Mouse (Mus musculus) midbrain, embryonic 14.5 days (tissue): ENCODE data around the gene Eftud2. TPM values are rescaled to one million over a fixed set of nuclear protein-coding genes. Genes with fewer than 3 reads are reported as not detected.
A peak's percentile ranks its signal among the peaks of the same experiment; 100 is the strongest.

Experiments
- ATAC-seq: fragments of 200-750 bp; cut with Nextera tagmentation; 2 replicates; pipeline ENCODE4 v1.8.0; 2017; ENCODE audit warnings: moderate number of reproducible peaks, moderate library complexity; ENCODE audit not compliant: low FRiP score, low TSS enrichment
- DNase-seq: peaks from one replicate; pipeline ENCODE4 v3.0.0-alpha.2; 2015
- H3K27ac ChIP-seq: fragments of 300-500 bp; sonication (generic); replicated peaks from 2 replicates; pipeline ENCODE4 v1.5.1; 2014; ENCODE audit warnings: mild to moderate bottlenecking, low read depth, low read length, moderate library complexity
- H3K27me3 ChIP-seq: fragments of 300-500 bp; sonication (generic); 2 replicates; pipeline ENCODE4 v1.6.1; 2014; ENCODE audit warnings: low read length, control low read depth, mixed read lengths; ENCODE audit not compliant: control insufficient read depth, insufficient read depth
- H3K36me3 ChIP-seq: fragments of 300-500 bp; sonication (generic); 2 replicates; pipeline ENCODE4 v1.6.1; 2014; ENCODE audit warnings: low read length, control low read depth; ENCODE audit not compliant: control insufficient read depth, insufficient read depth
- H3K4me1 ChIP-seq: fragments of 300-500 bp; sonication (generic); 2 replicates; pipeline ENCODE4 v1.6.1; 2014; ENCODE audit warnings: mild to moderate bottlenecking, antibody characterized with exemption, low read length, control low read depth; ENCODE audit not compliant: control insufficient read depth, insufficient read depth
- H3K4me2 ChIP-seq: fragments of 300-500 bp; sonication (generic); 2 replicates; pipeline ENCODE4 v1.6.1; 2014; ENCODE audit warnings: mild to moderate bottlenecking, low read length, moderate library complexity
- H3K4me3 ChIP-seq: fragments of 300-500 bp; sonication (generic); replicated peaks from 2 replicates; pipeline ENCODE4 v1.5.1; 2014; ENCODE audit warnings: low read depth, low read length
- H3K9ac ChIP-seq: fragments of 300-500 bp; sonication (generic); replicated peaks from 2 replicates; pipeline ENCODE4 v1.6.1; 2014; ENCODE audit warnings: mild to moderate bottlenecking, low read length, moderate library complexity
- H3K9me3 ChIP-seq: fragments of 300-500 bp; sonication (generic); 2 replicates; pipeline ENCODE4 v1.6.1; 2016; ENCODE audit warnings: low read length, control low read depth, mixed read lengths; ENCODE audit not compliant: control insufficient read depth
- WGBS: fragments of 180-500 bp; shearing (Covaris S2); extraction: QIAGEN DNeasy Blood & Tissue Kit; methylation state at CpG from one replicate; pipeline ENCODE4 v1.1.7; 2014; 5-methylcytosine and 5-hydroxymethylcytosine counted together
- polyA plus RNA-seq: library from polyadenylated mRNA; unstranded; fragments of >200 nt; fragmentation: Nextera tagmentation; extraction: Ambion mirVana; gene quantifications from 2 replicates; pipeline ENCODE4 v1.2.1, GENCODE M21; 2014

Eftud2 gene
- polyA plus RNA-seq, result 111 and 150 TPM in 2 replicates

DNA sequence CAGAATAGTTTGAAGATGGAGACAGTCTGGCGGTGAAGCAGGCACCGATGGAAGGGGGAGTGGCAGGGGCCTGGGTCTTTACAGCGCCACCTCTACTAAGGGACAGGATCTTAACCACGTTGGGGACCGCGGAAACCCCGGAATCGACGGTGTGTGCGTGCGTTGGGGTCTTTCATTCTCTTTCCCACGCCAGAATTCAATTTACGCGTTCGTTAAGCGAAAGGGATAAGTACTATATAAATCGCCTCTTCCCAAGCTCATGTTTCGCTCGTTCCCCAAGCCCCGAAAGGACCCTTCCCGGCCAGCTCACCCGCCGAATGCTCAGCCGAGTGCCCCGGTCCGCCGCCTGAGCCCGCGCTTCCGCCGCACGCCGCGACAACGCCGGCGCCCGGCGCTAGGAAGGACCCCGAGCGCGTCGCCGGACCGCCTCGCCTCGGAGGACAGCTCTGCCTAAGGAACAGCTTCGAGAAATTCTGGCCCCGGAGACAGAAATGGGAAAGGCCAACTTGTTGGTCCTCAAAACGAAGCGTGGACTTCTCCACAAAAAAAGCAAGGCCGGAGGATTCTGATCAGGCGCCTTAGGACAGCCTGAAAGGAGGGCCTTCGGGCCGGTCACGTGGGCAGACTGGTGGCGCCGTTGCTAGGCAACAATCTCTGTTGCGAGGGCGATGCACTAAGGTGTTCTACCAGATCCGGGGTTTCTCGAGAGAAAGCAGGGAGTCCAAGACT lies at the start of gene Eftud2, which contains the start of gene Ccdc103:
Gene Eftud2 (minus strand): TSS at position 401 of the 729 bp plus-strand sequence.
Gene Ccdc103 (plus strand): TSS at position 620 of the 729 bp plus-strand sequence.
- H3K36me3 ChIP-seq, result peaks cover 21% of the 10 kb centered on the region
- no peaks in the 10 kb centered on the region for H3K9me3 ChIP-seq
- peak within 1 kb of the TSS; percentile 79 for H3K9ac ChIP-seq
- DNase-seq (peak; percentile 97), ATAC-seq (peak; percentile 92)
- H3K4me2 ChIP-seq, result peak within 1 kb of the TSS; percentile 74
- under 1% methylated on average over 62 of the region's 62 CpGs for WGBS
- H3K27me3 ChIP-seq, result no peaks in the 10 kb centered on the region
- H3K4me1 ChIP-seq, result peaks cover 16% of the 10 kb centered on the region
- peak within 1 kb of the TSS; percentile 63 for H3K4me3 ChIP-seq
- H3K27ac ChIP-seq, result peak within 1 kb of the TSS; percentile 90

DNA sequence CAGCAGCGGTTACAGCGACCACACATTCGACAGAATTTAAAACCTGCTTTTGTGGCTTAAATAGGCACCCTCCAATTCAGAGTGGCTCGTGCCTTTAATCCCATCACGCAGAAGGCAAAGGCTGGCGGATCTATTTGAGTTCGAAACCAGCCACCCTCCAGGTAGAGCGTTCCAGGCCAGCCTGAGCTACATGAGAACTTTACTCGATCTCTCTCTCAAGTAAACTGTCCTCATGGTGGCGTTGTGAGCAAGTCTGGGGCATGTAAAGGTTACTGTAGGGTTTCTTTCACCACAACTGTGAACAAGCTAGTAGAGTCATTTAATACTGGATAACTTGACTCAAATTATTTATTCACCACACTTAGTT lies 44.5 kb upstream of the Eftud2 start:
- no peak for DNase-seq
- WGBS, result under 1% methylated on average over 10 of the region's 10 CpGs

DNA sequence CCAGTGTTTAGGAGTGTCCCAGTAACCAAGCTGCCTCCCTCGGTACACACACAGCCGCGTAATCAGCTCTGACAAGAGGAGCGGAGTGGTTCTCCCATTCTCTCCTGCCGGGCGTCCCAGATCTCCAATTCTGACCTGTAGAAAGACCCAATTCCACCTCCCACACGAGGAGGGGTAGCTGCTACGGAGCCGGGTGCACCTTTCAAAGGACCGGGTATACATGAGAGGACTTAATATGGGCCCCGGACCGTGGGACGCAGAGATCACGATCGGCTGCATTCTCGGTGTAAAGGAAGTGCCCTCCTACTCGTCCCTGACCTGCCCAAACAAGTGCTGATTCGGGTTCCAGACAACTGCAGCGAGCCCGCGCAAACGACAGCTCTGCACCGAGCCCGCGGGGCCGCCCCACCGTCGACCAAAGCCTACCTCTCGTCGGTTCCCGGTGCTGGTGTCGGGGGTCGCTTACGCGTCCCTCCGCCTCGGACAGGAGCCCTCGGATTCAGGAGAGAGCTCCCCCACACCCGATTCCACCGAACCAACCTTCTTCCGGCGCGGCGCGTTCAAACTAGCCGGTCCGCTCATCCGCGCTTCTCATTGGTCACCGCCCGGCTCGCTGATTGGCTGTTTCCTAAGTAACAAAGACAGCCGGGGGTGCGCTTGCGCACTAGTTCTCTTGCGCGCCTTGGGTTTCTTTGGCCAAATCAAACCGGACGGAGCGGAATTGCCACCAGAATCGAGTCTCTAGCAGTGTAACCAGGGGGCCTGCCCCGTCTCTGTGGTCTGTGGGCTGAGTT lies 44.0 kb upstream of the Eftud2 start, which contains the start of gene Kif18b:
Gene Kif18b (minus strand): TSS at position 568 of the 794 bp plus-strand sequence.
- peak within 1 kb of the TSS; percentile 83 for H3K27ac ChIP-seq
- H3K9me3 ChIP-seq, result no peaks in the 10 kb centered on the region
- peaks cover 13% of the 10 kb centered on the region; the same call in 1 of the 2 replicates for H3K4me1 ChIP-seq
- H3K9ac ChIP-seq, result peak within 1 kb of the TSS; percentile 40; the same call in 1 of the 2 replicates
- peak within 1 kb of the TSS; percentile 51 for H3K4me3 ChIP-seq
- under 1% methylated on average over 62 of the region's 62 CpGs for WGBS
- H3K36me3 ChIP-seq, result no peaks in the 10 kb centered on the region
- H3K4me2 ChIP-seq, result peak within 1 kb of the TSS; percentile 77
- no peaks in the 10 kb centered on the region for H3K27me3 ChIP-seq
- DNase-seq, result peak; percentile 99
- ATAC-seq, result peak; percentile 78; the same call in 1 of the 2 replicates

More for the DNA sequence above, 44.5 kb upstream of the Eftud2 start:
- no peak for ATAC-seq
- peak overlapping the region; percentile 51 for H3K4me3 ChIP-seq
- H3K36me3 ChIP-seq, result no peaks in the 10 kb centered on the region
- peak overlapping the region; percentile 83 for H3K27ac ChIP-seq
- H3K4me1 ChIP-seq, result peaks cover 13% of the 10 kb centered on the region; the same call in 1 of the 2 replicates
- no peaks in the 10 kb centered on the region for H3K9me3 ChIP-seq
- H3K27me3 ChIP-seq, result no peaks in the 10 kb centered on the region
- H3K9ac ChIP-seq, result peak overlapping the region; percentile 40; the same call in 1 of the 2 replicates
- H3K4me2 ChIP-seq, result peak overlapping the region; percentile 77

DNA sequence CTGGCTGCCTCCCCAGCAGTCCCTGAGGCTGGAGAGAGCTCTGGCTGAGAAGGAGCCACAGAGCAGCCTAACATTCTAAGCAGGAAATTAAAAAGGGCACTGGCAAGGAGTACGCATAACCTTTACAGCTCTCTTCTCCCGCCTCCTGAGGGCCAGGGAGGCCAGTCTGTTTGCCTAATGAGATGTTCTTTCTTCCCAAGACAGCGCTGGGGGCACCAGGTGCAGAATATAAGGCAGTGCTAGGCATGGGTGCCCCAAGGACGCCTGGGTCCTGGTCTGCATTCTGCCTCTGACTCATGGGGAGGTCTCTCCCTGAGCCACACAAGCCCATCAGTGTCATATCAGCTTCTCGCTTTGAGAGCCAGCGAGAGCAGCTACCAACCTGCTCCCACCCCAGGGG lies 40.7 kb upstream of the Eftud2 start:
- H3K36me3 ChIP-seq, result no peaks in the 10 kb centered on the region
- H3K9me3 ChIP-seq, result no peaks in the 10 kb centered on the region
- no peaks in the 10 kb centered on the region for H3K27me3 ChIP-seq
- 60% methylated on average over 6 of the region's 6 CpGs for WGBS
- H3K27ac ChIP-seq, result peak overlapping the region; percentile 41; the same call in 1 of the 2 replicates
- H3K4me2 ChIP-seq, result peak overlapping the region; percentile 25; the same call in 1 of the 2 replicates
- DNase-seq (peak; percentile 4), ATAC-seq (no peak)
- no peak overlapping the region for H3K4me3 ChIP-seq
- H3K9ac ChIP-seq, result no peak overlapping the region; the same call in 1 of the 2 replicates
- peaks cover 13% of the 10 kb centered on the region; the same call in 1 of the 2 replicates for H3K4me1 ChIP-seq

DNA sequence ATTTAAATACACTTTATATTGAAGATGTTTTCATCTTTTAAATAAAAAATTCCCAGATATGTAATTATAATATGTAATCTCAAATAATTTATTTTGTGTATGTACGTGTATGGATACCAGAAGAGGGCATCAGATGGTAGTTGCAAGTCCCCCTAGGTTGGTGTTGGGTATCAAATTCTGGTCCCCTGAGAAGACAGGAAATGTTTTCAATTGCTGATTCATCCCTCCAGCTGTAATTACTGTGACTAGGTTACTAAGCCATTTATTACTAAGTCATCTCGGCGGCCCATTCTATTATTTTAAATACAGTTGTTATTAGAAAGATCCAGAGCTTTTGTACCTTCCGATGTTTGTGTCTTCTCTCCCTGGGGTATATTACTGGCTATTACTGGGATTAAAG lies 37.3 kb upstream of the Eftud2 start:
- Histone ChIP-seq H3K4me3 (no peak overlapping the region), H3K27me3 (no peaks in the 10 kb centered on the region), H3K36me3 (no peaks in the 10 kb centered on the region), H3K27ac (no peak overlapping the region), H3K9ac (no peak overlapping the region), H3K9me3 (no peaks in the 10 kb centered on the region), H3K4me1 (0 out of 2 replicates have a peak, but pooled peaks cover 9% of the 10 kb centered on the region), H3K4me2 (no peak overlapping the region)
- DNase-seq, result no peak
- ATAC-seq, result no peak
- WGBS, result 79% methylated on average over 4 of the region's 4 CpGs

DNA sequence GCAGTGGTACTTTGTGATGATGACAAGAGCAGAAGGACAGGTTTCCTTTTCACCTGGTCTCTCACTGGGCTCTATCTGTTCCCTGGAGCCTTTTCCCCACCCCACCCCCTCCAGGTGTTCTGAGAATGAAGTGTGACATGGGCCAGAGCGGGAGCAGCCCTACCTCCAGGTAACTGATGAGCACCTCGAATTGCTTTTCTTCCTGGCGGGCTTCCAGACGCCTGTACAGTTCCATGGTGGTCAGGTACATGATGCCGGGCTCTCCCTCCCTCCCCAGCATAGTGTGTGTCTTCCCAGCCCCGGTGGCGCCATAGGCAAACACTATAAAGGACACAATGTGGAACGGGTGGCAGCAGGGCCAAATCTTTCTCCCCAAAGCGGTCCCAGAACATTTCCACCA lies 34.6 kb upstream of the Eftud2 start:
- H3K4me2 ChIP-seq, result no peak overlapping the region
- no peak overlapping the region for H3K9ac ChIP-seq
- H3K4me3 ChIP-seq, result no peak overlapping the region
- ATAC-seq (no peak), DNase-seq (no peak)
- H3K4me1 ChIP-seq, result no peaks in the 10 kb centered on the region
- H3K9me3 ChIP-seq, result no peaks in the 10 kb centered on the region
- no peaks in the 10 kb centered on the region for H3K27me3 ChIP-seq
- H3K36me3 ChIP-seq, result no peaks in the 10 kb centered on the region
- WGBS, result 92% methylated on average over 9 of the region's 9 CpGs
- H3K27ac ChIP-seq, result no peak overlapping the region

DNA sequence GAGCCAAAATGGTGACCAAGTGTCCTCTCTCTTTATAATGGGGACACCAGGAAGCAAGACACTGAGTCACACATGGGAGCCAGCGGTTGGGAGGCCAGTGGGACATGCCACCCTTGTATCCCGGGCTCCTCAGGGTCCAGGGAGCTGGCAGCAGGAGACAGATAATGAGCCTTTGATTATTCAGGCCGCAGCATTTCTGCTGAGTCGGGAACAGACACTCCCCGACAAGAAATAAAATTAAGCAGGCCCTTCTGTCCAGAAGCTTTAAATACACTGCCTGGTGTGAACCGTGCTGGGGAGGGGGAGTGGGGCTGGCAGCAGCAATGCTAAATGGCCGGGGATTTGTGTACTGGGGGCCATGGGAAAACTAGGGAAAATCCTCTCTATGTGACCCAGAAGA lies 30.6 kb upstream of the Eftud2 start:
- Histone ChIP-seq H3K27me3 (no peaks in the 10 kb centered on the region), H3K9me3 (no peaks in the 10 kb centered on the region), H3K4me3 (no peak overlapping the region), H3K27ac (no peak overlapping the region), H3K4me2 (no peak overlapping the region), H3K36me3 (peaks cover 10% of the 10 kb centered on the region; the same call in 1 of the 2 replicates), H3K4me1 (no peaks in the 10 kb centered on the region), H3K9ac (no peak overlapping the region)
- WGBS, result 66% methylated on average over 7 of the region's 7 CpGs
- ATAC-seq (no peak), DNase-seq (no peak)

DNA sequence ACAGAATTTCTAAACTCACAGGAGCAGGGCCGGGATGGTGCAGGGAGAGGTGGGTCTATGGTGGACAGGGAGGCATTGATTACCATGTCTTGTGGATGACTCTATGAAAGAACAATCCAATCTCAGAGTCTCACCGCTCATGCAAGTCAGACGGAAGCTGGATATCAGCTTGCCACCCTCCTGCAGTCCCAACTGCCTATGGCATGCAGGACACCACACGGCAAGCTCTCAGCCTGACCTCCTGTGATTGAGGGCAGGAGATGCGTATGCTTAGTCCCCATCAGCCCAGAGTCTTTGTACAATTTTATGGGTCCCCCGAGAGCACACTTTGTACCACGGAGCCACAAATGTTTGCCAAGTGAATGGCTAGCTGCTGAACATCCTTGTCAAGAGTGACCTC lies 22.9 kb upstream of the Eftud2 start:
- Histone ChIP-seq H3K4me2 (no peak overlapping the region), H3K9me3 (no peaks in the 10 kb centered on the region), H3K4me3 (no peak overlapping the region), H3K36me3 (peaks cover 8% of the 10 kb centered on the region; the same call in 1 of the 2 replicates), H3K9ac (no peak overlapping the region), H3K4me1 (no peaks in the 10 kb centered on the region), H3K27ac (no peak overlapping the region), H3K27me3 (no peaks in the 10 kb centered on the region)
- no peak for DNase-seq
- no peak for ATAC-seq
- 82% methylated on average over 7 of the region's 7 CpGs for WGBS
